Mouse (Mus musculus) hematopoietic stem cell, adult 5-6 weeks (primary cell): ENCODE results near the gene Ptx4. TPM values are rescaled to one million over a fixed set of nuclear protein-coding genes. Genes with fewer than 3 reads are reported as not detected.

Source experiments
- ATAC-seq, 2 experiments: fragments of 125-278 bp in 1 of 2; replicated peaks in 1 of 2; 2 replicates each; pipeline ENCODE4 v1.8.0; 2016 to 2017; ENCODE audit warnings: inconsistent platforms in 2 of 2, mild to moderate bottlenecking in 2 of 2, moderate number of reproducible peaks in 2 of 2, low read depth in 1 of 2, moderate TSS enrichment in 1 of 2; ENCODE audit not compliant: low FRiP score in 2 of 2, poor library complexity in 2 of 2, severe bottlenecking in 2 of 2, insufficient read depth in 1 of 2, low TSS enrichment in 1 of 2
- total RNA-seq: library from RNA; stranded (forward); fragments of 172-1452, 232-1000 nt; gene quantifications from 2 replicates; pipeline ENCODE4 v1.2.3, GENCODE M21; 2017

Gene Ptx4
- total RNA-seq, 1 experiment from 2014 or later, result 0.40 TPM

- no peak for ATAC-seq
Observed at GRCm38 (mm10) chr17:25165970-25166671, 45.6 kb downstream of the Ptx4 start.

DNA sequence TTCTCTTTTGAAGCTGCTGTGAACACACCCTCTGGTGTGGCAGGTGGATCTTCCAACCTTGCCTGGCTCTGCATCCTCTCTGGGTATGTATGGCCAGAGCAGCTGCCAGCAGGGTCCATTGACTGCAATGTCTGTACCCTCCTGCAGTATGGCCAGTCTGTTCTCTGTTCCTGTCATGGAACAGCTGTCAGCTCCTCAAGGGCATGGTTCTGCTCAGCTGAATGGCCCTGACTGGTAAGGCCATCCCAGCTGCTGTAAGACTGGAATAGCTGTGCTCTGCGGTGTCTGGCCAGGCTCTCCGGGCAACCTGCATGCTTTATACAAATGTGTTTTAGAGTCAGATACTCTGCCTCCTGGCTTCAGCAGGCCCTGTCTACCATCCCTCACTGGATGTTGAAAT, 49.1 kb downstream of the Ptx4 start:
- no peak for ATAC-seq

- ATAC-seq, result no peak
Observed at GRCm38 (mm10) chr17:25172558-25172957, 52.0 kb downstream of the Ptx4 start.

Other genes with a start within 250 kb of the Ptx4 start
- 27.9 and 33.1 TPM in 2 replicates for gene Nubp2, start 234.4 kb upstream of the Ptx4 start, total RNA-seq
- gene Spsb3, start 234.1 kb upstream of the Ptx4 start, total RNA-seq, result 6.0 and 12.9 TPM in 2 replicates
- gene Eme2, start 225.7 kb upstream of the Ptx4 start, total RNA-seq, result 13.7 and 27.3 TPM in 2 replicates
- gene Mrps34, start 225.6 kb upstream of the Ptx4 start, total RNA-seq, result 23.1 and 25.8 TPM in 2 replicates
- 22.5 and 44.1 TPM in 2 replicates for gene Nme3, start 224.3 kb upstream of the Ptx4 start, total RNA-seq
- 32.8 and 48.7 TPM in 2 replicates for gene Mapk8ip3, start 183.8 kb upstream of the Ptx4 start, total RNA-seq
- gene Jpt2, start 160.1 kb upstream of the Ptx4 start, total RNA-seq, result 71.0 and 108 TPM in 2 replicates
- gene Cramp1l, start 105.0 kb upstream of the Ptx4 start, total RNA-seq, result 13.3 and 15.4 TPM in 2 replicates
- 35.1 and 41.3 TPM in 2 replicates for gene Ift140, start 104.7 kb upstream of the Ptx4 start, total RNA-seq
- not detected in 2 replicates for gene Tmem204, start 37.2 kb upstream of the Ptx4 start, total RNA-seq
- gene Telo2, start 4.8 kb upstream of the Ptx4 start, total RNA-seq, result 22.5 and 28.7 TPM in 2 replicates
- gene Clcn7, start 12.6 kb downstream of the Ptx4 start, total RNA-seq, result 7.0 and 7.7 TPM in 2 replicates
- not detected in 2 replicates for gene Ccdc154, start 41.7 kb downstream of the Ptx4 start, total RNA-seq
- gene Gm38655, start 54.7 kb downstream of the Ptx4 start, total RNA-seq, result not detected in 2 replicates
- gene BC003965, start 63.8 kb downstream of the Ptx4 start, total RNA-seq, result 13.3 and 18.7 TPM in 2 replicates
- gene Unkl, start 67.6 kb downstream of the Ptx4 start, total RNA-seq, result 11.6 and 14.4 TPM in 2 replicates
- 16.6 and 21.9 TPM in 2 replicates for gene Gnptg, start 119.4 kb downstream of the Ptx4 start, total RNA-seq
- 29.1 and 29.9 TPM in 2 replicates for gene Tsr3, start 119.4 kb downstream of the Ptx4 start, total RNA-seq
- 1.3 and 1.8 TPM in 2 replicates for gene Baiap3, start 135.6 kb downstream of the Ptx4 start, total RNA-seq
- 371 and 385 TPM in 2 replicates for gene Ube2i, start 153.9 kb downstream of the Ptx4 start, total RNA-seq
- 10.8 and 48.7 TPM in 2 replicates for gene Prss34, start 177.6 kb downstream of the Ptx4 start, total RNA-seq
- not detected in 2 replicates for gene Prss28, start 187.9 kb downstream of the Ptx4 start, total RNA-seq
- not detected in 2 replicates for gene Prss29, start 197.9 kb downstream of the Ptx4 start, total RNA-seq
- not detected in 2 replicates for gene Tpsab1, start 224.8 kb downstream of the Ptx4 start, total RNA-seq
- not detected in 2 replicates for gene Tpsb2, start 245.5 kb downstream of the Ptx4 start, total RNA-seq
- gene Tpsg1, start 248.5 kb downstream of the Ptx4 start, total RNA-seq, result not detected in 2 replicates